Mouse (Mus musculus) CH12.LX (cell line): ENCODE measurements around the gene Clcn7. TPM values are rescaled to one million over a fixed set of nuclear protein-coding genes. Genes with fewer than 3 reads are reported as not detected.

Experiments
- DNase-seq: peaks from one replicate; pipeline ENCODE4 v3.0.0-alpha.2; 2013; ENCODE audit errors: extremely low read depth
- H3K27ac ChIP-seq: 2 replicates; pipeline ENCODE4 v1.5.1; 2012; ENCODE audit warnings: low read depth, mild to moderate bottlenecking, control low read depth, moderate library complexity; ENCODE audit not compliant: insufficient read depth
- H3K27me3 ChIP-seq: replicated peaks from 2 replicates; pipeline ENCODE3; 2012; ENCODE audit warnings: inconsistent platforms
- H3K36me3 ChIP-seq, 2 experiments: replicated peaks in 1 of 2; 2 replicates each; pipeline versions ENCODE3 to v1.6.1; 2012; ENCODE audit warnings: inconsistent platforms in 1 of 2, low read length in 1 of 2, mild to moderate bottlenecking in 1 of 2, mixed read lengths in 1 of 2, moderate library complexity in 1 of 2; ENCODE audit not compliant: control insufficient read depth in 1 of 2, insufficient read depth in 1 of 2
- H3K4me1 ChIP-seq, 2 experiments: 2 replicates each; pipeline ENCODE4 v1.6.1; 2012; ENCODE audit warnings: inconsistent platforms in 1 of 2, moderate library complexity in 1 of 2; ENCODE audit not compliant: insufficient read depth in 2 of 2, control insufficient read depth in 1 of 2
- H3K4me2 ChIP-seq: 2 replicates; pipeline ENCODE4 v1.6.1; 2012; ENCODE audit warnings: low read depth, mild to moderate bottlenecking, control low read depth; ENCODE audit not compliant: poor library complexity, insufficient read depth, severe bottlenecking
- H3K4me3 ChIP-seq, 3 experiments: fragments of 150-350 bp in 1 of 3; sonication (generic) in 1 of 3; replicated peaks in 1 of 3; 2 replicates each; pipeline versions ENCODE3 to v1.5.1; 2011 to 2012; ENCODE audit warnings: low read depth in 2 of 3, low read length in 2 of 3, mild to moderate bottlenecking in 2 of 3, moderate library complexity in 2 of 3, control low read depth in 1 of 3, improper control_type of control experiment in 1 of 3, inconsistent platforms in 1 of 3, mixed read lengths in 1 of 3; ENCODE audit not compliant: poor library complexity in 1 of 3
- H3K79me2 ChIP-seq: replicated peaks from 2 replicates; pipeline ENCODE4 v1.6.1; 2012; ENCODE audit warnings: mild to moderate bottlenecking, moderate library complexity; ENCODE audit not compliant: control insufficient read depth, poor library complexity, insufficient read depth, severe bottlenecking; ENCODE audit errors: extremely low read depth
- H3K9ac ChIP-seq: 2 replicates; pipeline ENCODE4 v1.6.1; 2012; ENCODE audit warnings: low read depth, mild to moderate bottlenecking, control low read depth, moderate library complexity; ENCODE audit not compliant: insufficient read depth
- H3K9me3 ChIP-seq: replicated peaks from 2 replicates; pipeline ENCODE3; 2012; ENCODE audit warnings: low read length, inconsistent platforms, mixed read lengths
- BHLHE40 ChIP-seq: IDR thresholded peaks from 2 replicates; pipeline ENCODE4 v1.6.1; 2011; ENCODE audit warnings: mild to moderate bottlenecking, low read depth, low read length, improper control_type of control experiment
- CHD1 ChIP-seq: IDR thresholded peaks from 2 replicates; pipeline ENCODE4 v1.6.1; 2012; ENCODE audit warnings: low read depth, low read length, improper control_type of control experiment, inconsistent platforms
- CTCF ChIP-seq, 2 experiments: IDR thresholded peaks in 1 of 2; conservative IDR thresholded peaks in 1 of 2; 2 replicates each; pipeline ENCODE4 v1.5.1; 2011 to 2012; ENCODE audit warnings: low read depth in 2 of 2, low read length in 2 of 2, improper control_type of control experiment in 1 of 2, inconsistent platforms in 1 of 2, mild to moderate bottlenecking in 1 of 2, moderate library complexity in 1 of 2
- E2F4 ChIP-seq: IDR thresholded peaks from 2 replicates; pipeline ENCODE4 v1.6.1; 2011; ENCODE audit warnings: low read depth, low read length, improper control_type of control experiment; ENCODE audit not compliant: insufficient replicate concordance
- ELF1 ChIP-seq: IDR thresholded peaks from 2 replicates; pipeline ENCODE4 v1.6.1; 2014; ENCODE audit warnings: low read depth, mild to moderate bottlenecking, inconsistent platforms, low read length, improper control_type of control experiment
- EP300 ChIP-seq: IDR thresholded peaks from 2 replicates; pipeline ENCODE4 v1.6.1; 2011; ENCODE audit warnings: low read length, improper control_type of control experiment
- HCFC1 ChIP-seq: IDR thresholded peaks from 2 replicates; pipeline ENCODE4 v1.6.1; 2012; ENCODE audit warnings: low read depth, mild to moderate bottlenecking, inconsistent platforms, low read length, improper control_type of control experiment
- IRF4 ChIP-seq: IDR thresholded peaks from 2 replicates; pipeline ENCODE4 v1.6.1; 2014; ENCODE audit warnings: low read depth, mild to moderate bottlenecking, inconsistent platforms, low read length, improper control_type of control experiment
- JUND ChIP-seq: conservative IDR thresholded peaks from 2 replicates; pipeline ENCODE4 v1.6.1; 2011; ENCODE audit warnings: low read depth, low read length, improper control_type of control experiment
- KAT2A ChIP-seq: IDR thresholded peaks from 2 replicates; pipeline ENCODE4 v1.6.1; 2012; ENCODE audit warnings: low read length, improper control_type of control experiment, inconsistent platforms; ENCODE audit not compliant: insufficient replicate concordance
- MAX ChIP-seq: IDR thresholded peaks from 2 replicates; pipeline ENCODE4 v1.6.1; 2011; ENCODE audit warnings: low read length, improper control_type of control experiment
- MEF2A ChIP-seq: IDR thresholded peaks from 2 replicates; pipeline ENCODE4 v1.6.1; 2014; ENCODE audit warnings: low read depth, mild to moderate bottlenecking, inconsistent platforms, low read length, improper control_type of control experiment, borderline replicate concordance
- MXI1 ChIP-seq: IDR thresholded peaks from 2 replicates; pipeline ENCODE4 v1.6.1; 2011; ENCODE audit warnings: mild to moderate bottlenecking, low read depth, low read length, improper control_type of control experiment
- NRF1 ChIP-seq: IDR thresholded peaks from 2 replicates; pipeline ENCODE4 v1.6.1; 2014; ENCODE audit warnings: low read depth, mild to moderate bottlenecking, inconsistent platforms, low read length, improper control_type of control experiment, moderate library complexity
- PAX5 ChIP-seq: IDR thresholded peaks from 2 replicates; pipeline ENCODE4 v1.6.1; 2012; ENCODE audit warnings: low read length, inconsistent platforms, mixed read lengths
- SMC3 ChIP-seq: IDR thresholded peaks from 2 replicates; pipeline ENCODE4 v1.6.1; 2011; ENCODE audit warnings: low read depth, low read length, improper control_type of control experiment
- TCF12 ChIP-seq: IDR thresholded peaks from 2 replicates; pipeline ENCODE4 v1.6.1; 2014; ENCODE audit warnings: low read depth, mild to moderate bottlenecking, inconsistent platforms, low read length, improper control_type of control experiment
- ZC3H11A ChIP-seq: IDR thresholded peaks from 2 replicates; pipeline ENCODE4 v1.6.1; 2012; ENCODE audit warnings: low read depth, mild to moderate bottlenecking, inconsistent platforms, low read length, improper control_type of control experiment
- ZMIZ1 ChIP-seq: IDR thresholded peaks from 2 replicates; pipeline ENCODE4 v1.6.1; 2012; ENCODE audit warnings: low read depth, mild to moderate bottlenecking, inconsistent platforms, low read length, improper control_type of control experiment
- dilution Hi-C: fragments of 300-500 bp; cut with MboI; formaldehyde crosslinking; loops from 2 replicates; pipeline ENCODE4 v1.14.3; 2020; ENCODE audit warnings: low sequenced_read_pairs; ENCODE audit not compliant: extremely low pct_unique_long_range_greater_than_20kb, extremely low pct_ligation_motif_present
- in situ Hi-C: fragments of 300-500 bp; cut with MboI; formaldehyde crosslinking; loops from 3 replicates; pipeline ENCODE4 v1.14.3; 2019; ENCODE audit warnings: low sequenced_read_pairs, low pct_ligation_motif_present, low pct_unique_long_range_greater_than_20kb, mixed read lengths
- polyA plus RNA-seq: library from polyadenylated mRNA; unstranded; fragments of >175 nt; gene quantifications from 2 replicates; pipeline ENCODE4 v1.2.1, GENCODE M21; 2012; ENCODE audit warnings: low read depth; ENCODE audit not compliant: insufficient read length
- total RNA-seq, 2 experiments: library from RNA; depleted of rRNA; stranded (reverse); fragments of 300-350 nt in 1 of 2; fragments of >200 nt in 1 of 2; gene quantifications; 2 replicates each; pipeline ENCODE4 v1.2.3; 2012 to 2014

Gene Clcn7
- total and polyA plus RNA-seq, 3 experiments: 8.3 to 14.3 (median 11.6) TPM

DNA sequence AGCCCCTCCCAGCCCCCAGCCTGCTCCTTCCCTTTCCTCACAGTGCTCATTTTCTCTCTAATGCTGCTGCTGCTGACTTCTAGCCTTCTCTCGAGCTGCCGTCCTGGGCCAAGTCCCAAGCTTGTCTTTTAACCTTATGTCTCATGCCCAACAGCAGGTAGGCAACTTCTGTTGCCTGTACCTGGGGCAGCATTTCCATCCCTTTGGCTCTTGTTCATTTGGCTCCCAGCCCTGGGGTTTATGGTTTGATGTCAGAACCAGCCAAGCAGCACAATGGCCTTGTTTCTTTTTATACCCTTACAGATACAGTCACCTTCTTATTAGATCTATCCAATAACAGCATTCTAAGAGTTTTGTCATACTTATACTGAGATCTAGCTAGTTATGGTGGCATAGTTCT lies 37.0 kb upstream of the Clcn7 start:
- no peak overlapping the region for H3K27ac ChIP-seq

DNA sequence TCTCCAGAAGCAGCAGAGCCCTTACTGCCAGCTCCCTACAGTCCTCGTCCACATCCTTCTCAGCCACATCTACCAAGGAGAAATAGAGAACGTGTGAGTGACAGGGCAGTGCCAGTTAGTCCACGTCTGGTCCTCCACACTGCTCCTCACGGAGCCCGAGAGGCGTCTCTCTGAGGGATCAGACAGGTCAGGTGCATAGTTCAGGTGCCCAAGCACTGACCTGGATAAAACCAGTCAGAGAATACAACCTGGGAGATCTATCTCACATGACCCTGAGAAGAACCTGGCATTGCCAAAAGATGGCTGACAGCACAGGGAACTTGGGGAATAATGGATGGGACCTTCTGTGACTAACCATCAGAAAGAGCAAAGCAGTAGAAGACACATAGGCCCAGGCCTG lies 33.1 kb upstream of the Clcn7 start:
- no peaks in the 10 kb centered on the region for H3K79me2 ChIP-seq
- no peak overlapping the region for H3K27ac ChIP-seq
- in situ Hi-C loops: no loop called here
- dilution Hi-C loops: no loop called here
- H3K36me3 ChIP-seq: peaks cover 67 to 93% of the 10 kb centered on the region in 2 experiments
- no peak overlapping the region for H3K9ac ChIP-seq
- H3K4me2 ChIP-seq: no peak overlapping the region
- no peak for DNase-seq
- no peaks in the 10 kb centered on the region for H3K9me3 ChIP-seq
- no peaks in the 10 kb centered on the region for H3K27me3 ChIP-seq
- no peak overlapping the region for H3K4me3 ChIP-seq
- no peaks in the 10 kb centered on the region for H3K4me1 ChIP-seq
- TF ChIP-seq PAX5 (no peak), SMC3 (no peak), NRF1 (no peak)

More for the DNA sequence above, 37.0 kb upstream of the Clcn7 start:
- no peak overlapping the region for H3K4me3 ChIP-seq
- in situ Hi-C loops: no loop called here
- TF ChIP-seq CTCF (conservative IDR thresholded peaks at IDR 0.05 in 1 of 2, IDR thresholded peaks at IDR 0.05 in 1 of 2; ENCODE audit: low read depth in 2 of 2, low read length in 2 of 2) (no peak), KAT2A (no peak), TCF12 (no peak), IRF4 (no peak), PAX5 (no peak), JUND (no peak), EP300 (no peak), HCFC1 (no peak), E2F4 (no peak), CHD1 (no peak), MXI1 (no peak)
- TF ChIP-seq, all 38 proteins: peak for 0
- Histone ChIP-seq H3K79me2 (no peaks in the 10 kb centered on the region), H3K36me3 (peaks cover 51 to 94% of the 10 kb centered on the region in 2 experiments), H3K27me3 (no peaks in the 10 kb centered on the region), H3K9me3 (no peaks in the 10 kb centered on the region), H3K4me1 (peaks cover 0 to 3% of the 10 kb centered on the region in 2 experiments; a peak in 2 of 4 replicates), H3K9ac (no peak overlapping the region), H3K4me2 (no peak overlapping the region)
- DNase-seq: no peak
- dilution Hi-C loops: no loop called here

DNA sequence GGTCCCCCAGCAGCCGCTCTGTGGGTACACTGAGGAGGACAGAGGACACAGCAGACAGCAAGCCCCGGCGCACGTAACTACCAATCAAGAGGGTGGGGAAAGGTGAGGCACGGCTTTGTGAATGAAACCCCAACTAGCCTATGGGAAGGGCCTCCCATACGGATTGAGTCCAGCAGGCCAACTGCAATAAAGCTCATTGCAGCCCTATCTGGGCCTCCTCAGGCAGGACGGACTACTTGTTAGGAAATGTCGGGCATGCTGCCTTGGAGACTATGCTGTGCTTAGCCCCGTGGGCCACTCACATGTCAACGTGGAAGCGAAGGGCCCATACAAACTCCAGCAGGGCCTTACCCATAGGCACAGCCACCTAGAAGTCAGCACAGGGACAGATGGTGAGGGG lies 31.9 kb upstream of the Clcn7 start:
- Histone ChIP-seq H3K9me3 (no peaks in the 10 kb centered on the region), H3K27ac (no peak overlapping the region), H3K27me3 (no peaks in the 10 kb centered on the region), H3K4me3 (no peak overlapping the region), H3K79me2 (no peaks in the 10 kb centered on the region), H3K9ac (no peak overlapping the region), H3K4me2 (no peak overlapping the region), H3K4me1 (no peaks in the 10 kb centered on the region), H3K36me3 (peaks cover 80 to 93% of the 10 kb centered on the region in 2 experiments)
- DNase-seq: no peak
- dilution Hi-C loops (no loop called here), in situ Hi-C loops (no loop called here)
- TF ChIP-seq E2F4 (no peak), MAX (no peak), IRF4 (no peak), MEF2A (no peak), ZMIZ1 (no peak), KAT2A (no peak), BHLHE40 (no peak), ELF1 (no peak), JUND (no peak), CHD1 (no peak), ZC3H11A (no peak)
